Comparison of ENCODE assay signal across 10 mouse cellular contexts in the genomic region with DNA sequence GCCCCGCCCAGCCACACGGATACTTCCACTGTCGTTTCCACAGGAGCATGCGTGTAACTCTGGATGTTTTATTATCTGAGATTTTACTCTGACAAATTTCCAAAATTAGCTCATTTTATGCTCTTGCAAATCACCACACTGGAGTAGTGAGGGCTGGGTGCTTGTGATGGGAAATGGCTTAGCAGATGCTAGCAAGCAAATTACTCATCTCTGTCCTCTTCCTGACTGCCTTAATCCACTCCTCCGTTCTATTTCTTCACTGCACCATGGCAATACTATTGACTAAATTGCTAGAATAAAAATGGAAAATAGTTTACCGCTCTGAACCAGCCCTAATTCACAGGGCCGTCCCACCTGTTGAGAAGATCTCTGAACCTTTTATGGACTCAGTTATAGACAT.
"Had no signal": no experiment of that assay in that cellular context is flagged by ENCODE, and none has a peak within 500 bp of the region (broad histone marks: within the 10 kb centered on the region; RNA-seq: fewer than 3 reads in every experiment).

No protein-coding gene starts in this region.

- H3K27ac ChIP-seq: limb, embryonic 13.5 days; liver, embryonic 14.5 days; midbrain, embryonic 12.5 days; neural tube, embryonic 13.5 days had no signal

- DNase-seq: kidney, adult 8-10 months; kidney, postnatal 25 days; left cerebral cortex, postnatal 4 days; lung, adult 18-20 months; retina, postnatal 1 day; thymus, postnatal 36 days had no signal

- H3K4me3 ChIP-seq: limb, embryonic 13.5 days; midbrain, embryonic 12.5 days; neural tube, embryonic 13.5 days had no signal
